8 mouse cellular contexts compared by ENCODE assay signal in genomic region chr2:151543063-151543895, GRCm38 (mm10). TPM values are rescaled to one million over a fixed set of nuclear protein-coding genes. Genes with fewer than 3 reads are reported as not detected.
A peak's percentile ranks its signal among the peaks of the same experiment; 100 is the strongest.
DNase-seq lines count a peak whose midpoint lies in the region; ATAC-seq lines count a peak whose summit lies in the region.

No protein-coding gene starts in this region.

- 1% methylated on average over 21 of the region's 21 CpGs for WGBS in embryonic facial prominence, embryonic 13.5 days

- H3K4me3 ChIP-seq in embryonic facial prominence, embryonic 13.5 days, result peak overlapping the region; percentile 98

- intact Hi-C loops in heart, postnatal 10 days (cut with DNase I), result loop anchor here (1.0 kb wide), 1 partner anchor 49 kb away; the partner anchor contains the start of gene Nsfl1c

- H3K36me3 ChIP-seq in embryonic facial prominence, embryonic 13.5 days, result peaks cover 38% of the 10 kb centered on the region

- peaks cover 31% of the 10 kb centered on the region for H3K4me1 ChIP-seq in embryonic facial prominence, embryonic 13.5 days

- peak; percentile 73 for DNase-seq in CD4-positive, CD25-positive, alpha-beta regulatory T cell, adult 2 months (ENCODE audit: low read depth, low spot score)
- peak; percentile 64 to 76 for DNase-seq in heart, postnatal 10 days
- DNase-seq in kidney, postnatal 25 days, result peak; percentile 79 to 83
- DNase-seq in lung, adult 18-20 months, result peak; percentile 66 to 84
- DNase-seq in retina, embryonic 14.5 days (ENCODE audit: low spot score), result peak; percentile 61
- DNase-seq in urinary bladder, adult 18-20 months (ENCODE audit: low spot score in 2 of 2), result no peak

- peak; percentile 26 for ATAC-seq in activated CD4-positive, CD25-positive, alpha-beta regulatory T cell, adult 4 months
- no peak for ATAC-seq in embryonic facial prominence, embryonic 13.5 days (ENCODE audit: insufficient number of reproducible peaks, insufficient read depth, low FRiP score, low TSS enrichment, low read depth)

- H3K27me3 ChIP-seq in embryonic facial prominence, embryonic 13.5 days, result no peaks in the 10 kb centered on the region

- peak overlapping the region; percentile 93 for H3K9ac ChIP-seq in embryonic facial prominence, embryonic 13.5 days

- no peaks in the 10 kb centered on the region for H3K9me3 ChIP-seq in embryonic facial prominence, embryonic 13.5 days

- H3K4me2 ChIP-seq in embryonic facial prominence, embryonic 13.5 days, result peak overlapping the region; percentile 76

- peak overlapping the region; percentile 86 for H3K27ac ChIP-seq in embryonic facial prominence, embryonic 13.5 days

RNA-seq across cellular contexts. Expression of gene Fkbp1a, which starts 1.0 kb away (rescaled TPM):
- polyA plus RNA-seq in activated CD4-positive, CD25-positive, alpha-beta regulatory T cell, adult 4 months (2017; shearing (Covaris generic)), result 100 to 1,000 TPM; 298 to 313 TPM
- polyA plus RNA-seq in embryonic facial prominence, embryonic 13.5 days (2015; fragmentation: Nextera tagmentation; extraction: Ambion mirVana), result 479 and 483 TPM in 2 replicates
- total RNA-seq in heart, postnatal 10 days (2021), result 100 to 1,000 TPM; 377 to 378 TPM

RNA-seq across cellular contexts. Expression of gene Sdcbp2, which starts 29.1 kb away (rescaled TPM):
- 10 to 100 TPM; 79.8 to 85.3 TPM for polyA plus RNA-seq in activated CD4-positive, CD25-positive, alpha-beta regulatory T cell, adult 4 months (2017; shearing (Covaris generic))
- polyA plus RNA-seq in embryonic facial prominence, embryonic 13.5 days (2015; fragmentation: Nextera tagmentation; extraction: Ambion mirVana), result 1.1 and 1.2 TPM in 2 replicates
- total RNA-seq in heart, postnatal 10 days (2021), result 1 to 10 TPM; 1.6 to 3.2 TPM

RNA-seq across cellular contexts. Expression of gene Nsfl1c, which starts 49.3 kb away (rescaled TPM):
- 100 to 1,000 TPM; 117 to 159 TPM for polyA plus RNA-seq in activated CD4-positive, CD25-positive, alpha-beta regulatory T cell, adult 4 months (2017; shearing (Covaris generic))
- polyA plus RNA-seq in embryonic facial prominence, embryonic 13.5 days (2015; fragmentation: Nextera tagmentation; extraction: Ambion mirVana), result 264 and 287 TPM in 2 replicates
- 100 to 1,000 TPM in 1 of 2 experiments, 10 to 100 TPM in 1; 93.3 to 102 TPM for total RNA-seq in heart, postnatal 10 days (2021)

Comparison
In these comparisons a context has a peak if more than half of its experiments do, and no peak if none do; other contexts are left out.
1. DNase-seq: peak in CD4-positive, CD25-positive, alpha-beta regulatory T cell, adult 2 months (single experiment), heart, postnatal 10 days (2 of 2), kidney, postnatal 25 days (2 of 2), lung, adult 18-20 months (2 of 2) and retina, embryonic 14.5 days (single experiment); none in urinary bladder, adult 18-20 months (0 of 2).
2. RNA of gene Sdcbp2, which starts 29.1 kb away (polyA plus RNA-seq): 79.8 to 85.3 TPM in activated CD4-positive, CD25-positive, alpha-beta regulatory T cell, adult 4 months; 1.1 to 1.2 TPM in embryonic facial prominence, embryonic 13.5 days; every median in the first group is over 10 times any median in the second.